Mouse (Mus musculus) lung, adult 2 months (tissue): Measurements from ENCODE around the gene Rasa2.

Experiments used
- CTCF ChIP-seq: fragments of 200-500 bp; IDR thresholded peaks from 2 replicates; pipeline ENCODE4 v1.5.1; 2011; ENCODE audit warnings: mild to moderate bottlenecking, low read length, control low read depth; ENCODE audit not compliant: insufficient read depth
- POLR2A ChIP-seq: fragments of 200-500 bp; IDR thresholded peaks from 2 replicates; pipeline ENCODE4 v1.6.1; 2011; ENCODE audit warnings: low read depth, mild to moderate bottlenecking, control low read depth, low read length, borderline replicate concordance; ENCODE audit errors: extremely low read depth

DNA sequence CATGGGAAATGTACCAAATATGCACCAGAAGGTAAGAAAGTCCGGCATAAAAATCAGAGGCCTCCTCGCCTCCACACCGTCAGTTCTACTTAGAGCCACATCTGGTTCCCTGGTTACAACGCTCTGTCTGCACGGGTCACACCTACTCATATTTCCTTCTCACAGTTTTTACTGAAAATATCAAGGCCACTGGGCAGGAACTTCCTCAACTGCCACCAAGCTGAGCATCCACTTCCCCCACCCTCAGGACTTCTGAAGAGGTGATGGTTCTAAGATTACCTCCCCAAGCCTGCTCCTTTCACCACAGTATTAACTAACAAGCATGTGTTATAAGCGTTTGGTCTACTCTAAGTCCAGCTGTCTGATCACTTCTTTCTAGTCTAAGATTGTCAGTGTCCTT is 53.7 kb downstream of the Rasa2 start:
- no peak for TF ChIP-seq POLR2A
- TF ChIP-seq CTCF = no peak
